Mouse (Mus musculus) bone marrow, adult 2 months (tissue): ENCODE measurements at regions not wholly inside any gene's neighbourhood (a gene's known extent, or its start where the extent isn't known, plus 50 kb on each side); places are given as distances from the start of the nearest gene placed in this dataset.

Experiments used
- CTCF ChIP-seq: fragments of 200-500 bp; IDR thresholded peaks from 2 replicates; pipeline ENCODE4 v1.5.1; 2011; ENCODE audit warnings: low read length, control low read depth; ENCODE audit not compliant: control insufficient read depth, insufficient read depth
- POLR2A ChIP-seq: fragments of 200-500 bp; IDR thresholded peaks from 2 replicates; pipeline ENCODE4 v1.6.1; 2011; ENCODE audit warnings: low read depth, mild to moderate bottlenecking, control low read depth, low read length, borderline replicate concordance; ENCODE audit not compliant: control insufficient read depth

DNA sequence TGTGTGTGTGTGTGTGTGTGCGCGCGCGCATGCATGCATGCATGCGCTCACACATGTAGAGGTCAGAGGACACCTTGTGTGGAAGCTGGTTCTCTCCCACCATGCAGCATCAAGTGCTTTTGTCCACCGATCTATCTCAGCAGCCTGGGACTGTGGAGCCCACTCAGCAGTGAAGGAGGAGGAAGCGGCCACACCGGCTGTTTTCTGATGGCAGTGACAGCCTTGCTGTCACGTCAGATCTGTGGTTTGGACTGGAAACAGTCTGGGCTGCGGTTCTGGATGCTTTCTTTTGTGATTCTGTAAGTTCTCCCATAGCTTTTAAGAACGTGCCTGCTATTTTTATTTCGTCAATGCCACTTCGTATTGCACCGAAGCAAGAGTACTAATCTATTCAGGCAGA lies 84.0 kb upstream of the Arl4c start:
- TF ChIP-seq CTCF (no peak), POLR2A (no peak)
